Mouse (Mus musculus): Measurements from ENCODE around the gene Casp1. TPM values are rescaled to one million over a fixed set of nuclear protein-coding genes. Genes with fewer than 3 reads are reported as not detected.

The Casp1 gene
- 0.84 and 1.2 TPM in 2 replicates for polyA plus RNA-seq (2016; fragmentation: Nextera tagmentation; extraction: Ambion mirVana)

DNA sequence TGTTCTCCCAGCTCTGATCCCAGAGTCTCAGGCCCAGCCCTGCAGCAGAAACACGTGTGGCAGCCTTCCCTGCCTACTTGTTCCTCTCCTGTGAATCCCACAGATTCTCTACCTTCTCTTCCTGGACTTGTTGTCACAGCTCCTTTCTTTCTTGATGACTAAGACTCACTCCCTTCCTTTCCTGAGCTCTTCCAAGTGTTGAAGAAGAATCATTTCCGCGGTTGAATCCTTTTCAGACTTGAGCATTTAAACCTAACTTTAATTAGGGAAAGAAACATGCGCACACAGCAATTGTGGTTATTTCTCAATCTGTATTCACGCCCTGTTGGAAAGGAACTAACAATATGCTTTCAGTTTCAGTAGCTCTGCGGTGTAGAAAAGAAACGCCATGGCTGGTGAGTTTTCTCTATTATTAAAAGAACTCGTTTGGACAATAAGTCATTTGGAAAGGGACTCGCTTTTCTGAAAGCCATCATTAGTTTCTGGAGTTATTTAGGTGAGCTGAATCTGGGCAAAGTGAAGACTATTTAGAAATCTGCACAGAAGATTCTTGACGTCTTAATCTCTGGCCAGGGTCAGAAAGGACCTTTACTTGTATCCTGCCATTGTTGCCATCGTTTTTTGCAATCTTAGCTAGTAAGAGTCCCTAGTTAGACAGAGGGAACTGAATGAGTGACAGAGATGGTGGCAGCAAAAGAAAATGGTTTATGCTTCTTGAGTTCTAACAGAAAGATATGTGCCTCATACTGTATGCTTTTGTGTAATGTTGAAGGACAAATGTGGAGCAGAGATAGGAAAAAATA is at the start of gene Casp1:
Gene Casp1, plus strand, starts transcription at position 189 of the 803 bp plus-strand sequence.
- ATAC-seq (ENCODE audit: insufficient number of reproducible peaks, insufficient read depth, low FRiP score, low TSS enrichment), result no peak
- H3K27me3 ChIP-seq, result no peaks in the 10 kb centered on the region
- no peak within 1 kb of the TSS for H3K27ac ChIP-seq
- no peak within 1 kb of the TSS for H3K9ac ChIP-seq
- no peaks in the 10 kb centered on the region for H3K36me3 ChIP-seq
- no peak within 1 kb of the TSS for H3K4me2 ChIP-seq (replicated peaks)
- no peak within 1 kb of the TSS for H3K4me3 ChIP-seq
- H3K4me1 ChIP-seq, result no peaks in the 10 kb centered on the region
- 77% methylated on average over 11 of the region's 11 CpGs for WGBS
- no peaks in the 10 kb centered on the region for H3K9me3 ChIP-seq

DNA sequence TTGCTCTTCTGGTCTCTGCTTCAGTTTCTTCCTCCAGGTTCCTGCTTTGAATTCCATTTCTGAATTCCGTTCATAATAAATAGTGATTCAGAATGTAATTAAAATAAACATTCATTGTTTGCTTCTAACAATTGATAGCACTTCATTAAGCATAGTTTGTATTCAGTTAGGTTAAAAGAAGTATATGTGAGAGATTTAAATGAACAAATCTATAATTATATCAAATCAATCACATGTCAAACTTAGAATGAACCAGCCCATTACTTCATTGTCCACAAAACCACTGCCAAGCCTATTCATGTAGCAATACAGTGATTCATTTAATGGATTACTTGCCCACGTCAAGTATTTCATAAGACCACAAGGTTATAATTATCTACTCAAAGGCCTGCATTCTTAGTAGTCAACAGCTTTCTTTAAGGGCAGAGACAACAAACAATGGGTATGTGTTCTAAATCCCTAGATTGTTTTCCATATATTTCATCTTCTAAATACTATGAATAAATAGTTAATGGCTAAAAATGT is 34.3 kb upstream of the Casp1 start:
- Histone ChIP-seq H3K27me3 (no peaks in the 10 kb centered on the region), H3K4me2 (replicated peaks) (no peak overlapping the region), H3K4me3 (no peak overlapping the region), H3K9me3 (no peaks in the 10 kb centered on the region), H3K27ac (no peak overlapping the region), H3K36me3 (no peaks in the 10 kb centered on the region), H3K9ac (no peak overlapping the region), H3K4me1 (no peaks in the 10 kb centered on the region)
- 55% methylated on average over 2 of the region's 2 CpGs for WGBS
- ATAC-seq (ENCODE audit: insufficient number of reproducible peaks, insufficient read depth, low FRiP score, low TSS enrichment), result no peak

DNA sequence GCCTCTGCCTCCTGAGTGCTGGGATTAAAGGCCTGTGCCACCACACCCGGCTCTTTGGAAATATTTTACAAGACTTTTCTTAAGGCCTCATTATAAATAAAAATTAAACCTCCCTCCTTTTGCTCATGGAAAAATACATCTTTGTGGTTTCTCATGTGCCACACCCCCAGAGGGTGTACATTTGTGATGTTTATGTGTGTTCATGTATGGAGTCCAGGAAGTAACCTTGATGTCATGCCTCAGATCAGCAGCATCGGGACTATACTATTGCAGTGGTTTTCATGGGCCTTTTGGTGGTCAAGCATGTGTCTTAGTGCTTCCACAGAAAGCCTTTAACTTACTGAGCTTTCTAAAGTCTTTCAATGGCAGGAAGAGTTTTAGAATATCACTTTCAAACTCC is 28.0 kb upstream of the Casp1 start:
- H3K27me3 ChIP-seq, result no peaks in the 10 kb centered on the region
- no peaks in the 10 kb centered on the region for H3K36me3 ChIP-seq
- ATAC-seq (ENCODE audit: insufficient number of reproducible peaks, insufficient read depth, low FRiP score, low TSS enrichment), result no peak
- H3K9ac ChIP-seq, result no peak overlapping the region
- no peak overlapping the region for H3K27ac ChIP-seq
- H3K4me3 ChIP-seq, result no peak overlapping the region
- no peak overlapping the region for H3K4me2 ChIP-seq (replicated peaks)
- H3K4me1 ChIP-seq, result no peaks in the 10 kb centered on the region
- WGBS, result 88% methylated on average over 2 of the region's 2 CpGs
- H3K9me3 ChIP-seq, result no peaks in the 10 kb centered on the region

DNA sequence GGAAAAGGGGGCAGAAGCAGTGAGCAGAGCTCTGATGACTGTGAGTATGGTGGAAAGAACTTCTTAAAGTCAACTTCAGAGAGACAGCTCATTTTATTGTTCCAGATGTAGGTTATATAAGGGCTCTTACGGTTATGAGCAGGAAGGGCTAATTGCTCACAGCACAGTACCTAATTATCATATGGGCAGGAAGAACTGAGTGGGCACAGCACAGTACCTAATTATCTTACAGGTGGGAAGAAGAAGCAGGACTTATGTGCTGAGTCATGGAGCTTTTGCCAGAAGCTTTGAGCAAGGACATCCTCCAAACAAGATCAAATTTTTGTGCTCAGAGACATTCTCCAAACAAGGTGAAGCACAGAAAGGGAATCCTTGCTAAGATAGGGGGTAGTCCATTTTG is 27.4 kb upstream of the Casp1 start:
- H3K9me3 ChIP-seq, result no peaks in the 10 kb centered on the region
- H3K9ac ChIP-seq, result no peak overlapping the region
- H3K4me2 ChIP-seq (replicated peaks), result no peak overlapping the region
- H3K27ac ChIP-seq, result no peak overlapping the region
- ATAC-seq (ENCODE audit: insufficient number of reproducible peaks, insufficient read depth, low FRiP score, low TSS enrichment), result no peak
- 27% methylated on average over 1 of the region's 1 CpGs for WGBS
- no peaks in the 10 kb centered on the region for H3K36me3 ChIP-seq
- no peaks in the 10 kb centered on the region for H3K4me1 ChIP-seq
- H3K4me3 ChIP-seq, result no peak overlapping the region
- no peaks in the 10 kb centered on the region for H3K27me3 ChIP-seq

DNA sequence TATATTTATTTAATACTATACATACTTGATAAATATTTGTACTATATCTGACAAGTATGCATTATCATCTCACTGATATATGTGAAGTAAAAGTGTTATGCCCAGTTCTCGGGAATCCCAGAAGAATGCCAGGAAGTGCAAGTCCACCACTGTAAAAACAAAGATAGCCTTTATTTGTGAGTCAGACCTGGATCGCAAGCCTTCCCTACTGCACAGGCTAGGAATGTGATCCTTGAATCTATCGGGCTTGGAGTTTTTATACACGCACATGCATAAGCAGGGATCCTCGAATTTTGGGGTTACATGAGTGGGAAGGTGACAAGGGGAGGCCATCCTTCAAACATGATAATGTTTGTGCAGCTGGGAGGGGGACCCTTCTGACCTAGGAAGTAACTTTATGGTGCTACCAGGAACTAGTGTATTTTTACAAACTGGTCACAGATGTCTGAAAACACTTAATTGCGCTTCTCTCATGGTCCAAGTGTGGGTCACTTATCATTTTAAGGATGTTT is 26.9 kb upstream of the Casp1 start:
- H3K4me1 ChIP-seq, result no peaks in the 10 kb centered on the region

DNA sequence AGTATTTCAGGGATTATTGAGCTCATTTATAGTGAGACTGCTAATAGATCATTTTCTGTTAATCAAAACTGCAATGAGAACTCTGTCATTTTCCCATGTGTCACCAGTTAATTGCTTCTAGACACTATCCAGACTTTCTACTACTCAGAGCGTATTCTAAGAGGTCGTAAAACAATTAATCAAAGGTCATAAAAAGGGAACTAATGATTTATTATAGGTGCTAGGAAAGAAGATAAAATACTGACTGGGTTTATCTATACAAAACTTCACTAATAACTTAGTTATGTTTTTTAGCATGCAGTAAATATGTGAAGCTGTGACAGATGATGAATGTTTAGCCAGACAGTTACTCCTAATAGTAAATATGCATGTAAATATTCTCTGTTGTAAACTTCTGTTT is 12.2 kb upstream of the Casp1 start:
- 86% methylated on average over 2 of the region's 2 CpGs for WGBS
- H3K4me2 ChIP-seq (replicated peaks), result no peak overlapping the region
- H3K4me1 ChIP-seq, result no peaks in the 10 kb centered on the region
- ATAC-seq (ENCODE audit: insufficient number of reproducible peaks, insufficient read depth, low FRiP score, low TSS enrichment), result no peak
- H3K27ac ChIP-seq, result no peak overlapping the region
- H3K27me3 ChIP-seq, result no peaks in the 10 kb centered on the region
- no peaks in the 10 kb centered on the region for H3K36me3 ChIP-seq
- H3K9me3 ChIP-seq, result no peaks in the 10 kb centered on the region
- H3K4me3 ChIP-seq, result no peak overlapping the region
- H3K9ac ChIP-seq, result no peak overlapping the region

More for the DNA sequence above, 26.9 kb upstream of the Casp1 start:
- Histone ChIP-seq H3K9ac (no peak overlapping the region), H3K27me3 (no peaks in the 10 kb centered on the region), H3K4me2 (replicated peaks) (no peak overlapping the region), H3K4me3 (no peak overlapping the region), H3K36me3 (no peaks in the 10 kb centered on the region), H3K27ac (no peak overlapping the region), H3K9me3 (no peaks in the 10 kb centered on the region)
- ATAC-seq (ENCODE audit: insufficient number of reproducible peaks, insufficient read depth, low FRiP score, low TSS enrichment), result no peak
- 60% methylated on average over 6 of the region's 6 CpGs for WGBS

DNA sequence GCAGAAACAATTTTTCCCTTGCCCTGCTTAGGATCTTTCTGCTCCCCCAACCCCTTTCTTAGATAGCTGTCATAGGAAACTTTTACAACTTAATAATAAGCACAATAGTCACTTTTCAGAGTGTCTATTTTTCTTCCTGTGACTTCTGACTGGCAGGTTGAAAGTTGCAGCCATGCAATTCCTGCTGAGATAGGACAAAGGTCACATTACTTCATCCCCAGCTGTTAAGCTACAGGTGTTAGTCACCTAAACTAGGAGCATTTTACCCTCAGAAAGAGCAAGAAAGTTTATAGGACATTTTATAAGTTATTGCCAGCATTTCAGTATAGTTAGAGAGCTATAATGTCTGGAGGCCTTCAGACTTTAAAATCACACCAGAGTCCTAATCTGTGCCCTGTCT is 11.7 kb upstream of the Casp1 start:
- Histone ChIP-seq H3K27ac (no peak overlapping the region), H3K9me3 (no peaks in the 10 kb centered on the region), H3K27me3 (no peaks in the 10 kb centered on the region), H3K4me3 (no peak overlapping the region), H3K36me3 (no peaks in the 10 kb centered on the region), H3K4me1 (no peaks in the 10 kb centered on the region), H3K4me2 (replicated peaks) (no peak overlapping the region), H3K9ac (no peak overlapping the region)
- no peak for ATAC-seq (ENCODE audit: insufficient number of reproducible peaks, insufficient read depth, low FRiP score, low TSS enrichment)

DNA sequence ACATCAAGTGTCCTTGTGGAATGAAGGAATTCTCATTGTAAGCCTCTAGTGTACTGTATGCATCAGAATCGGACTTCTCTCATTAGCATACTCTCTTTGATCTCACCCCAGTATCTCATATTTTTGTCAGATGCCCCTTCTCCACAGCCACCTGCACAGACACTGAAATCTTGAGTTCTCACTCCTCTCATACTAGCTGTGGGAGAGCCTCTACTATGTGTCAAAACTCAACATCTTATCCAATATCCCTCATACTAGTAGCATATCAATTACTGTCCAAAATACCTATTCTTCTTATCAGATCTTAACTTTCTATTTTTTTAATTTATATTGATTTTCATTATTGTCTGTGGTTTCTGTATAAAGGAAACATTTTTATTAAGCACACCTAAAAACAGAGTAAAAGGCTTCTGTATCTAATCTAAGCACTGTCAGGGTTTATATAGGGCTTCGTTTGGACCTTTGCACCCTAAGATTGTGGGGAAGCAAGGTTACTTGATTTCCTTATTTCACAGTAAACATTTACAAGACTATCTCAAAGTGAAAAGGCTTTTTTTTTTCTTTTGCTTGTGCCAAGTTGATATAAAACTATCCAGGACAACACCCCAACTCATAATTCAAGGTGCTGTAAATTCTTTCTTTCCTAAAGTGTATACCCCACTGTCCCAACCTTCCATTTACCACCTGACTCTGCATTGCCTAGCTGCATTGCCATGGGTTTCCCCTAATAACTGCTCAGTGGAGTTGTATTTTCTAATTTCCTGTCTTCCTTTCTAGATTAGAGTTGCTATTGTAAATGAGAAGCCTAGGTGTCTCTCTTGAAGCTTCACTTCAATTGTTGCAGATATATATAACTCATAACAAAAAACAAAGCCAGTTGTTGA is 1.7 kb upstream of the Casp1 start:
- no peak overlapping the region for H3K4me3 ChIP-seq
- 72% methylated on average over 2 of the region's 2 CpGs for WGBS
- H3K9me3 ChIP-seq, result no peaks in the 10 kb centered on the region
- no peak overlapping the region for H3K9ac ChIP-seq
- H3K4me2 ChIP-seq (replicated peaks), result no peak overlapping the region
- H3K36me3 ChIP-seq, result no peaks in the 10 kb centered on the region
- no peak overlapping the region for H3K27ac ChIP-seq
- H3K27me3 ChIP-seq, result no peaks in the 10 kb centered on the region
- no peak for ATAC-seq (ENCODE audit: insufficient number of reproducible peaks, insufficient read depth, low FRiP score, low TSS enrichment)
- no peaks in the 10 kb centered on the region for H3K4me1 ChIP-seq

DNA sequence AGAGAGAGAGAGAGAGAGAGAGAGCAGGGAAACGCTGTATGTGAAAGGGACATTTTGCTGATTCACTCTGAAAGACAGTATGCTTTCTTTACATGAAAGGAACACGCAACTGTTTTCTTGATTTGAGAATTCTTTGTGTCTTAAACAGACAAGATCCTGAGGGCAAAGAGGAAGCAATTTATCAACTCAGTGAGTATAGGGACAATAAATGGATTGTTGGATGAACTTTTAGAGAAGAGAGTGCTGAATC is 740 bp downstream of the Casp1 start:
- H3K9me3 ChIP-seq, result no peaks in the 10 kb centered on the region
- no peak overlapping the region for H3K4me2 ChIP-seq (replicated peaks)
- H3K4me3 ChIP-seq, result no peak overlapping the region
- H3K4me1 ChIP-seq, result no peaks in the 10 kb centered on the region
- 63% methylated on average over 2 of the region's 2 CpGs for WGBS
- no peaks in the 10 kb centered on the region for H3K27me3 ChIP-seq
- no peaks in the 10 kb centered on the region for H3K36me3 ChIP-seq
- no peak overlapping the region for H3K27ac ChIP-seq
- no peak overlapping the region for H3K9ac ChIP-seq
- ATAC-seq (ENCODE audit: insufficient number of reproducible peaks, insufficient read depth, low FRiP score, low TSS enrichment), result no peak

DNA sequence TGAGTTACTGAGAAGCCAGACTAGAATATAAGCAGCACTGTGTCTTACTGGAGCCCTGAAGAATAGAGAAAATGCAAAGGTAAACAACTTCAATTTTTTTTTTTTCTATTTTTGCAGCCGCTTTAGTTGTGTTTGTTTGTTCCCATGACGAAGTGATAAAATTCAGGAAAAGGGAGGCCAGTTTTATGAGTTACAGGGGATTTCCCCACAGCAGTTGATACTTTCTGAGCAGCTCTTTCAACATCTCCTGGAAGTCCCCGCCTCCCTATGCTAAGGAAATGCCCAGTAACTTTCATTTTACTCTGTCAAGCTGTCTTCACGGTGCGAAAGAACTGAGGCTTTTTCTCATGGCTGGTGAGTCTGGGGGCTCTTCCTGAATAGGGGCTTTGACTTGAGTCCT is 10.2 kb downstream of the Casp1 start, which contains the start of gene Casp4:
Gene Casp4, plus strand, starts transcription at position 268 of the 400 bp plus-strand sequence.
- Histone ChIP-seq H3K27ac (no peak within 1 kb of the TSS), H3K9ac (no peak within 1 kb of the TSS), H3K4me2 (replicated peaks) (no peak within 1 kb of the TSS), H3K27me3 (no peaks in the 10 kb centered on the region), H3K4me1 (no peaks in the 10 kb centered on the region), H3K36me3 (no peaks in the 10 kb centered on the region), H3K9me3 (no peaks in the 10 kb centered on the region), H3K4me3 (no peak within 1 kb of the TSS)
- WGBS, result 71% methylated on average over 5 of the region's 5 CpGs
- no peak for ATAC-seq (ENCODE audit: insufficient number of reproducible peaks, insufficient read depth, low FRiP score, low TSS enrichment)

DNA sequence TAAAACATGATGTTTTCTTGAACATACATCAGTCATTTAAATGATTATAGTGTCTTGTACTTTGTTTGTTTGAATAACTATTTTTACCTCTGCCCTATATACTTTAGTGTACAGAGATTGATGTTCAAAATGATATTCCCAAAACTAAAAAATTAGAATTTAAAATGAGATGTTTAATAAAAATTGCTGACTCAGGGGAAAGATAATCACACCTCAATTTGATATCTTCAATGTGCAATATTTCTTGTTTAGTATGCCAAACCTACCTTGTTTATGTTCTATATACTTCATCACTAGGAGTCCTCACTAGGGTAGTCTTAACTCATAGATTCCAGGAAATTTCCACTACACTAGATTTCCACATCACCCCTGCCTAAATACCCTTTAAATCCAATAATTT is 11.8 kb downstream of the Casp1 start:
- no peak overlapping the region for H3K4me2 ChIP-seq (replicated peaks)
- ATAC-seq (ENCODE audit: insufficient number of reproducible peaks, insufficient read depth, low FRiP score, low TSS enrichment), result no peak
- no peak overlapping the region for H3K9ac ChIP-seq
- H3K27ac ChIP-seq, result no peak overlapping the region
- no peaks in the 10 kb centered on the region for H3K27me3 ChIP-seq
- no peaks in the 10 kb centered on the region for H3K4me1 ChIP-seq
- H3K36me3 ChIP-seq, result no peaks in the 10 kb centered on the region
- H3K4me3 ChIP-seq, result no peak overlapping the region
- no peaks in the 10 kb centered on the region for H3K9me3 ChIP-seq

DNA sequence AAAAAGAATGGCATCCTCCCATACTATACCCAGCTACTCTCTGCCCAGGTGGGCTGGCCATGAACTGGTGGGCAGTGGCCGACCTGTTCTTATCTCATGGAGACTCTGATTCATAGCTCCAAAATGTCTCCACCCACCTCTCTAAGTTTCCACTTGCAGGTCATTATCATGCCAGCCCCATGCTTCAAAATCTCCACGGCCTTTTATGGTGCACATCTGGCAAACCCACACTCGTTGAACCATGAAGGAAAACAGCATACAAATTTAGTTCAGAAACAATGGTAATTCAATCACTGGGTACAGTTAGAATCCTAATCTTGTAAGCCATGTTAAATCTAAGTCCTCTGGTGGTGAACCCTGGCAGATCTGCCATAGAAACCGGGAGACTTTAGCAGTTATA is 13.1 kb downstream of the Casp1 start:
- no peak overlapping the region for H3K27ac ChIP-seq
- no peak for ATAC-seq (ENCODE audit: insufficient number of reproducible peaks, insufficient read depth, low FRiP score, low TSS enrichment)
- WGBS, result 73% methylated on average over 4 of the region's 4 CpGs
- H3K4me2 ChIP-seq (replicated peaks), result no peak overlapping the region
- H3K9ac ChIP-seq, result no peak overlapping the region
- no peaks in the 10 kb centered on the region for H3K27me3 ChIP-seq
- no peak overlapping the region for H3K4me3 ChIP-seq
- no peaks in the 10 kb centered on the region for H3K36me3 ChIP-seq
- H3K4me1 ChIP-seq, result no peaks in the 10 kb centered on the region
- H3K9me3 ChIP-seq, result no peaks in the 10 kb centered on the region
